Mouse (Mus musculus) mouse embryonic stem cell (cell line): Measurements from ENCODE around the gene Ank2.

ENCODE experiments used
- in situ Hi-C, 2 experiments: fragments of 300-500 bp; cut with MboI; formaldehyde crosslinking; loops; 1 replicate in 1 of 2; 3 replicates in 1 of 2; pipeline ENCODE4 v1.14.3; 2019 to 2020; ENCODE audit warnings: low sequenced_read_pairs in 2 of 2, low pct_unique_long_range_greater_than_20kb in 1 of 2, mixed read lengths in 1 of 2; ENCODE audit not compliant: unreplicated experiment in 1 of 2

Gene Ank2

DNA sequence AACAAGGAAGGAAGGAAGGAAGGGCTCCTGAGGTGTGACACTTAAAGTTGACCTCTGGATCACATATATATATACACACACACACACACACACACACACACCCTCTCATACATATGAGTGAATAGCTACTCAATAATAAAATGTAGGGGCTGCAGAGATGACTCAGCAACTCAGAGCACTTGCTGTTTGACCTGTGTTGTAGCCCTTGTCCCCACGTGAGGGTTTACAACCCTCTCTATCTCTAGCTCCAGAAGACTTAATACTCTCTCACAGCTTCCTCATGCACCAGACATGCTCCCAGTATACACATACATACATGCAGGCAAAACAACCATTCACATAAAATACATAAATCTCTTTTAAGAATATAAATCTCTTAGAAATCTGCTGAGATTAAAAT, 369.4 kb downstream of the Ank2 start:
- in situ Hi-C loops, result no loop called here

DNA sequence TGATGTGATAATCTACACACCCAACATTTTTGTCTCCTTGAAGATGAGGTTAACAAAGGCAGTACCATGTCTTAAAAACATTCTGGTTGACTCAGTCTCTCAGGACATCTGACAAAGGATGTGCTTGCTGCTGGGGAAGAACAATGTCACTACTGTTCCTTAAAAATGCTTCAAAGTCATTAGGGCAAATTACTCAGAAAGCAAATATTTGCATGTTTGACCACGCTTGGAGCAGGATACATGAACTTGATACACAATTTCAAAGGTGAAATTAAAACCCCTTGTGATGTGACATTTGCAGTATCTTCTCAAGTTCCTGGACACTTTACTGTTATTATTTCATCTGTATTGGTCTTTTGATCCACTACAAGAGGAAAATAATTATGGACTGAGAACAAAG, 371.5 kb downstream of the Ank2 start:
- in situ Hi-C loops, result no loop called here

DNA sequence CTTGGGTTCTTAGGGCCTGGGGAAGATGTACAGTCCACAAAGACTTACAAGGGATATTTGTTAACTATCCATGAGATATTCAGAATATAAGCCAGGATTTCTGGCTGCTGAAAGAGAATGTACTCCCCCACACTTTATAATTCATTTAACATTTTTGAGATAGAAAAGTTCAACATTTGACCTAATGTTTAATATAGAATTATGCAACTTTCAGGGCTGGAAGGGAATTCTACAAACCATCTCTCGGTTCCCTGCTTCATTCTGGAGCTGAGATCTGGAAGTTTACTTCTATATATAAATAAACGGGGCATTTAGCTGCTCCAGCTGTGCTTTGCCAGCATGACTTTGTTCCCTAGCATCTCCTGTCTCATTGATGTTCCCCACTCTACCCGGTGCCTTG, 372.9 kb downstream of the Ank2 start:
- in situ Hi-C loops, result no loop called here

- in situ Hi-C loops, result no loop called here
Measured at GRCm38 (mm10) chr3:127124375-127124993, 374.7 kb downstream of the Ank2 start.

GRCm38 (mm10) chr3:127123376-127123775, 375.8 kb downstream of the Ank2 start:
- in situ Hi-C loops, result no loop called here

DNA sequence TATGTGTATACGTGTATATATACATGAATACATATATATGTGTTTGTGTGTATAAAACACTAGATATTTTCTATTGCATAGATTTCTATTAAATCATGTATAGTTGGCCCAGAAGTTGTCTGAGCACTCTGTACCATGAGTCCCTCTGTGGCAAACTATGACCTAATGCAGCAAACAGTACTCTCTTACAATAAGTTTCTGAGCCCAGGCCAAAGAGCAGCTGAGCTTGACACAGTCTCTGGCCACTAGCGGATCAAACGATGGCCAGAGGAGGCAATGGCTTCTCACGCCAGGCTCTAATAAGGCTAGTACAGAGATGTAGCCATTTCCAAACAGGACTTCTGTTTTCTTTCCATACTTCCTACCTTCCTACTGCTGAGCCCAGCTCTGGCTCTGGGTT, 380.4 kb downstream of the Ank2 start:
- in situ Hi-C loops, result no loop called here

DNA sequence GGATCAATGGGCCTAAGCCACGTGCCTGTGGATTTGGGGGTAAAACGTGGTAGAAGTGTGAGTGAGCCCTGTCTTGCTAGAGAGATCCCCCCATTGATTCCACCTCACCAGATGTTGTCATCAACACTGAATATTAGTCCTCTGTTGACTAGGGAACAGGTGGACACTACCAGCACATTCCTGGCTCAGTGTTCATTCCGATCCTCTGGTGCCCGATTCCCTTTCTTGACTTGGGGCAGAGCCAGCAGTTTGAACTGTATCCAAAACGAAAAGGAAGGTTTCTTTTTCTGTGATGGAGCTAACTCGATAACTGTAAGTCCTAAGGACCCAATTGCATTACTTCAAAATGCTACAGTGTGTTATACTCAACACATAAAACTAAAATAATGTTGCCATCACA, 382.9 kb downstream of the Ank2 start:
- in situ Hi-C loops, result no loop called here

GRCm38 (mm10) chr3:127113238-127113637, 385.9 kb downstream of the Ank2 start:
- in situ Hi-C loops, result no loop called here

GRCm38 (mm10) chr3:127109413-127109812, 389.7 kb downstream of the Ank2 start:
- in situ Hi-C loops, result no loop called here

DNA sequence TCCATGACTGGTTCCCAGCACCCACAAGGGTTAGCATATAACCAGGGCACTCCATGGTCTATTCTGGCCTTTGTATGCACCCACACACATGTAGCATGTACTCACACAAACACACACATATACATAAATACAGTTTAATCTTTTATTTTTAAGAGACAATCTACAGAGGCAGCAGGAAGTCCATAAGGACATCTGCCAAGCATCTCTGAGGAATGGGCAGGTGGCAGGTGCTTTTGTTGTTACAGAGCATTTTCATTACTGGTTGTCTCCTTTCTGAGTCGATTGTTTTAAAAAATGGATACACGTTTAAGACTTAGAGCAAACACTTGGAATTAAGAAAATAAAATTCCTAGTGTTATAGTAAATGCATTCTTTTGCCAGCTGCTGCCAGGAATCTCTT, 390.7 kb downstream of the Ank2 start:
- in situ Hi-C loops, result no loop called here

- in situ Hi-C loops, result no loop called here
Measured at GRCm38 (mm10) chr3:127107281-127107680, 391.9 kb downstream of the Ank2 start.

- in situ Hi-C loops, result no loop called here
Measured at GRCm38 (mm10) chr3:127101326-127101725, 397.8 kb downstream of the Ank2 start.

DNA sequence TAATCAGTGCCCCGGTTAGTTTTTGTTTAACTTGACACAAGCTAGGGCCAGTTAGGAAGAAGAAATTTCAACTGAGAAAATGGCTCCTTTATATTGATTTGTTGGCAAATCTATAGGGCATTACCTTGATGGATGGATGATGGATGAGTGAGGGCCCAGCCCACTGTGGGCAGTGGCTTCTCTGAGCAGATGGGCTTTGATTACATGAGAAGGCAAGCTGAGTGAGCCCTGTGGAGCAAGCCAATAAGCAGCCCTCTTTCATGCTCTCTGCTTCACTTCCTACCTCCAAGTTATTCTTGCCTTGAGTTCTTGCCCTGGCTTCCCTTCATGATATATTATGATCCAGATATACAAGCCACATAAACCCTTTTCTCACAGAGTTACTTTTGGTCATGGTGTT, 401.4 kb downstream of the Ank2 start:
- in situ Hi-C loops, result no loop called here

DNA sequence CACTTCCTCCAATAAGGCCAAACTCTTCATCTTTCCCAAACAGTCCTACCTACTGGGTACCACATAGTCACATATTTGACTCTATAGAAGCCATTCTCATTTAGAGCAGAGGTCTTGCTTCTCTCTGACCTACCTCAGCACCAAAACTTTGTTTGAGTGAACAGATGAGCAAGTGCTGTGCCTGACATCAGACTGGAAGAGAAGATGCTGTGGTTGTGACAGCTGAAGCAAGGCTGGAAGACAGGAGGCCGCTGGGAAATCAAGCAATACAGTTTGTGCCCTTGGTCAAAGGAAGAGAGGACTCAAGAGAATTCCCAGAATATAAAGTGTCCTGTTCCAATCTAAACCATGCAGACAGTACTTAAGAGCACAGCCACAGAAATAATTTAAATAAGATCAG, 402.0 kb downstream of the Ank2 start:
- in situ Hi-C loops, result no loop called here

GRCm38 (mm10) chr3:127093631-127094030, 405.5 kb downstream of the Ank2 start:
- in situ Hi-C loops, result no loop called here

DNA sequence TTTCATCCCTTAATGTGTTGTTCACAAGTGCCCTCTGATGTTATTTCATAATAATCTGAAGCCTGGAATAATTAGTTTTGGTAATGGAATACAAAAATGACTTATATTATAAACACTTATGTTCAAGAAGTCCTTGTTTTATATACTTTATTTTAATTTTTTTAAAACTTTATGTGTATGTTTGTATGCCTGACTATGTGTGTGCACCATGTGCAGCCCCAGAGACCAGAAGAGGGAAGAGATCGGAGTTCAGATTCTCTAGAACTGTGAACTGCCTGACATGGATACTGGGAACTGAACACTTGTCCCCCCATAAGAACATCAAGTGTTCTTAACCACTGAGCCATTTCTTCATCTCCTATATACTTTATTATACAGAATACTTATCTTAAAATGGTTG, 411.6 kb downstream of the Ank2 start:
- in situ Hi-C loops, result no loop called here

GRCm38 (mm10) chr3:127086834-127087506, 412.2 kb downstream of the Ank2 start:
- in situ Hi-C loops, result no loop called here

DNA sequence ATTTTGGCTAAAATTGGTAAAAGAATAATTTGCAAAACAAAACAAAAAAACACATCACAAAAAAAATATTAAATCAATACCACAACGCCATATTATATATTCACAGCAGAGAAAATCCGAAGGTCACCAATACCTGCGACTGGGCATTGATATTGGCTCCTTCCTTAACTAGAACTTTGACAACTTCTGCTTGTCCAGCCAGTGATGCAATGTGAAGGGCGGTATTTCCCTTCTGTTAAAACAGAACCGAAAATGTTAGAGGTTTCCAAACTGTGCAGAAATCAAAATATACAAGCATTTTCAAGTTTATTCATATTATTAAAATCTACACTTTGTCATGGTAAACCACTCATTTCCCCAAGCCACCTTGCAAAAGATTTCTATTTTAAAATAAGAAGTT, 421.8 kb downstream of the Ank2 start:
- in situ Hi-C loops, result no loop called here

GRCm38 (mm10) chr3:127075531-127076280, 423.4 kb downstream of the Ank2 start:
- in situ Hi-C loops, result no loop called here

DNA sequence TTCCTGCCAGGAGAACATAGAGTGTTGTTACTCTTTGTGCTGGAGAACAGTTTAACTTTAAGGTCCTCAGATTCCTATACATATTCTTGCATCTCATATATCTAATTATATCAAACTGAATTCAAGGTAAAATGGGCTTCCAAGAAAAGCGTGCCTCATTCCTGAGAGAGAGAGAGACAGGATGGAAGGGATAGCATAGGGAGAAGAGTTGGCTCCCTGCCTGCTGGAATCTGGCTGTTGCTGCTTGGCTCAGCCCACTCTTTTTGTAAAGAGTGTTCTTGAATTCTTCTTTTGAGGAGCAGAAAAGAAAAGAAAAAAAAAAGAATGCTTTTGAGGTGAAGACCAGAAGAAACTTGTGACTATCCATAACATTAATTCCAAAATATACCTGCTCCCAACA, 427.7 kb downstream of the Ank2 start:
- in situ Hi-C loops, result no loop called here
